Mouse (Mus musculus) spleen, postnatal 4 days (tissue): ENCODE measurements at regions not wholly inside any gene's neighbourhood (a gene's known extent, or its start where the extent isn't known, plus 50 kb on each side); places are given as distances from the start of the nearest gene placed in this dataset.

Experiments
- DNase-seq, 2 experiments: peaks; one replicate each; pipeline ENCODE4 v3.0.0; 2022; ENCODE audit warnings: low spot score in 2 of 2

DNA sequence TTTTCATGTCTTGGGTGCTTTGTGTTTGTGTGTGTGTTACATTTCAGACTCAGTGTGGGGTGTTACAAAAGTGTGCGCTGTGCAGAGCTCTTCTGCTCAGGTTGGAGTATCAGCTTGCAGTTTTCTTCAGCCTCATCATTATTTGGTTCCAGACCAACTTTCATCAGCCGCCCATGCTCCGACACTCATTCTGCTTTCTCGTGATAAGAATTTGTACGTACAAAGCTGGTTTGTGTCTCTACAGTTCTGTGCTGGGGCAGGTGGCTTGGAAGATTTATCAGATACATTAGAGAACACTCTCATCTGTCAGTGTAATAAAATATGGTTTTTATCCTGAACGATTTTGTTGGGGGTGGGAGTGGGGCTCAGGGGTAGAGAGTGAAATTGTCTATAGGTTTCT is 332.8 kb upstream of the Tnp1 start:
- no peak for DNase-seq

- no peak for DNase-seq
Measured at GRCm38 (mm10) chr1:73344587-73344986, 328.9 kb upstream of the Tnp1 start.

GRCm38 (mm10) chr1:73341911-73342310 is 326.2 kb upstream of the Tnp1 start:
- no peak for DNase-seq

DNA sequence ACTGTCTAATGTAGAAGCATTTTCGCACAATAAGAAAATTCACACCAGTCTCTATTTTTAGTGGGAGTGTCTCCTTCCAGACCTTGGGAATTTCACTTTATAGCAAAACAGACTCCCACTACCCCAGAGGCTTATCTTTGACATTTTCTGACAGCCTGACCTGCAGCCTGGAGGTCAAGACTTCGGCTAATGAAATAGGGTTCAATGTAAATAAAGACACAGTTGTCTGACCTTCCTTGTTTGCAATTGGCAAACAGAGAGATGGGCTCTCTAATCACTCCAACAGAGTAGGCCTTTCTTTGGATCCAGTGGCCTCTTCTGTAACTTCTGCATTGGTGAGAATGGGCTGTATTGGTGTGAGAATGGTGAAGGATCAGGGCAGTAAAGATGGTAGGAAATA is 321.7 kb upstream of the Tnp1 start:
- no peak for DNase-seq

- no peak for DNase-seq
Measured at GRCm38 (mm10) chr1:73309556-73309955, 293.8 kb upstream of the Tnp1 start.

DNA sequence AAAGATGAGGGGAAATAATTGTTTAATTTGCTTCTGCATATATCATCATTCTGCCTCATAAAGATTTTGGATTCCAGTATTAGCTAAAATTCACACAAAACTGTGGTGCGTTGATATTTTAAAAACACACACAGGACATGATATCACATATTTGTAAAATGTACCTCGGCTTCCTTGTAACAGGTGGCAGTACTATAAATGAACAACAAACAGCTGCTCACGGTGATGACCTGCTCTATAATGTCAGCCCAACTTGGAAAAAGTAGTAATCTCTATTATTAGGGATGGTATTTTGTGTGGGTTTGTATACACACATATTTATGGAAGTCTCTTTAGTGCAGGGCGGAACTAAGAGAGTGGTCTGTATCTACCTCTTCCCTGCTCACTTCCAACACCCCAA is 292.7 kb upstream of the Tnp1 start:
- no peak for DNase-seq

- no peak for DNase-seq
Measured at GRCm38 (mm10) chr1:73307194-73307593, 291.5 kb upstream of the Tnp1 start.

DNA sequence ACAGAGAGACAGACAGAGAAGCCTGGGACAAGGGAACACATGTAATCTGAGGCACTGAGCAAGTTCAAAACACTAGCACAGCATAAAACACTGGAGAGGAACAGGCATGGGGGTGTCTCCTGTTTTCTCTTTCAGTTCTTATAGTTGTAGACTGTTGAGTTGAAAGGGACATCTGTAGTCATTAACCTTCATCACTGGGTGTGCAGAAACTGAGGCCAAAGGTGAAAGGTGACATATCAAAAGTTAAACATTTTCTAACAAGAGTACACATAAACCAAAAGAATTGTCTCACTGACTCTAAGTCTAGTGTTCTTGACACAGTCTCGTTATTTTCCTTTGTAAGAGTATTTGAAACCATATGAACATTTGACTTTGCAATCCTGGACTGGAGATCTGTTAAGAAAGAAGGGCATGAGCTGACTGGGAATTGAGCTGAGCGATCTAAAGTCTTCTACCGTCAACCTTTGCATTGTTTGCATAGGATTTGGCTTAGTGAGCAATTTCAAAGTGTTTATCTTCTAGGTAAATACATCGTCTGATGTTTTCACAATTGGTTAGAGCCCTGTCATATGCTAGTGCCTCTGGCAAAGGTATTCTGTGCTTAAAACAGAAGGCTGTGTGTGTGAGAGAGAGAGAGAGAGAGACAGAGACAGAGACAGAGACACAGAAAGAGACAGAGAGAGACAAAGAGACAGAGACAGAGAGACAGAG is 284.4 kb upstream of the Tnp1 start:
- no peak for DNase-seq

DNA sequence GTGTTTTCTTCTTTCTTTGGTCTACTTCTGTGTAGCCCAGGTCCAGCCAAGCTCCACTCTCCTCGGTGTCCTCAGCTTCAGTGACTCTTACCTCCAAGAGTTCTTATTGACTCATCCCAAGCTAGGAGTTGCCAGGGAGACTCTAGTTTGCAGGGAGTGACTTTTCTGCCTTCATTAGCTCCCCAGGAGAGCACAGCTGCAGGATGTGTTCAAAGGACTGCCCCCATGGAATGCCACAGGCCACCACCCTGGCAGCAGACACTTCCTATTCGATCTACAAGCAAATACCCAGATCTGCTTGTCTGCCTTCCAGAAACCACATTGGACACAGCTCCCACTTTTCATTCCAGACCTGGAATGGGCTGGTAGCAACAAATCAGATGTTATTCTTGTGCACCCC is 269.6 kb upstream of the Tnp1 start:
- no peak for DNase-seq

DNA sequence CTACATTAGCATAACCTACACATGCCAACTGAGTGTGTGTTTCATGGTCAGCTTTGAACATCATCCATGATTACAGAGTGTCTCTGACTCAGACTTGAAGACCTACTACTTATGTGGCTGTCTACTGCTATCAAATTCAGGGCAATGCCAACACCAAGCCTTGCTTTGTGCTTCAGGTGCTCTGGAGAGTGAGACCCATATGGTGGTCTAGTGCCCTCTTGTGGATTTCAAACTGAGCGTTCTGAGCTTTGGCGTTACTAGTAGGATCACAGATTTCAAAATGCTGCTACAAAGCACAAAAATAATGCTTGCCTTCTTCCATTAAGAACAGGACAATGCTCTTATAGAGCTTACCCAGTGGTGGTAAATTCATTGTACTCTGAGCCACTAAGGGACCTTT is 258.8 kb upstream of the Tnp1 start:
- no peak for DNase-seq

GRCm38 (mm10) chr1:73270787-73271391 is 255.2 kb upstream of the Tnp1 start:
- no peak for DNase-seq

GRCm38 (mm10) chr1:73269051-73269755 is 253.5 kb upstream of the Tnp1 start:
- DNase-seq, result no peak

DNA sequence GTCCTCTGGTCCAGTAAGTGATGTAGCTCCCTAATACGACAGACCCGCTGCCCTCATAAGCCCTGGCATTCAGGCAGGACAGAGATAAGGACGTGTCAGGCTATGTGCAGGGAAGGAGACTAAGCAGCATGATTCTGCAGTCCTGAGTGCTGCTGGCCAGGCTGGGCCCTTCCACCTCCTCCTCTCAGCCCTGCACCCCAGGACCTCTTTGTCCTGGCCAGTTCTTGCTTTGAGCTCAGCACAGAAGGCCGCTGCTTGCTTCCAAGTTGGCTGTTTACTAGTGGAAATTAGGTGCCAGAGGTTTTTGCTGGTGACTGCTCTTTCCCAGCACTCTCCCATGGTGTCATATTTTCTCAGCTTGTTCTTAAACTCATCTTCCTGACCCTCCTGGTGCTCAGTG is 249.3 kb upstream of the Tnp1 start:
- DNase-seq, result no peak

DNA sequence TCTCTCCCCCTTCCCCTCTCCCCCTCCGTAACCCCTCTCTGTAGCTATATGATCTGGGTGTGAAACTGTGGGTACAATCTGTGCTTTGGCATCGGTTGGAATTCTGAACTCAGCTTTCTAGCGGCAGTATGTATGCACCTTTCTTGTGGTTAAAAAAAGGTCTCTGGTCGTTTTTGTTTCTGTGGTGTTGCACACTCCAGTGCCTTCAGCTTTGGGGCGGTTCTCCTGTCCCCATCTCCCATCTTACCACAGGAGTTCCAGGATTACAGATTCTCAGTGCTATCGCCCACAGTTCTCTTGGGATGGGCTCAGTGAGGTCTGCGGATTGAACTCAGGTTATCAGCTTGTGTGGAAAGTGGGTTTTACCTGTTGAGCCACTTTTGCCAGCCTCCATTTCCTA is 248.5 kb upstream of the Tnp1 start:
- DNase-seq, result no peak

- no peak for DNase-seq
Measured at GRCm38 (mm10) chr1:73259525-73260098, 243.9 kb upstream of the Tnp1 start.

GRCm38 (mm10) chr1:73257263-73257662 is 241.6 kb upstream of the Tnp1 start:
- DNase-seq, result no peak

- no peak for DNase-seq
Measured at GRCm38 (mm10) chr1:73251911-73252356, 236.2 kb upstream of the Tnp1 start.

DNA sequence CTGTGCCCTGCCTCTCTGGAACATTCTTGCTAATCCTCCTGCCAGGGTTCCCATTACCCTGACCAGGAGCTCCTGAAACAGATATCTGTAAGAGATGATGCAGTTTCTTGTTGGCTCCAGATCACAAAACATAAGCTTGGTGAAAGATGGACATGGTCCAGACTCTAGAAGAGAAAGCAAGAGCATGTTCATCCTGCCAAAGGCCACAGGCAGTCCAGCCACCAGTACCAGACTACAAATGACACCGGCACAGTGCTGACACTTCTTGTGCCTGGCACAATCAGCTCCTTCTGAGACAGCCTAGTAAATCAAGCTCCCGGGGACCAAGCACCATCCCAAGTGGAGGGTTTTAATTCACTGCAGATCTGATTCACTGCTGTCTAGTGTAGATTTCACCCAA is 228.3 kb upstream of the Tnp1 start:
- no peak for DNase-seq

DNA sequence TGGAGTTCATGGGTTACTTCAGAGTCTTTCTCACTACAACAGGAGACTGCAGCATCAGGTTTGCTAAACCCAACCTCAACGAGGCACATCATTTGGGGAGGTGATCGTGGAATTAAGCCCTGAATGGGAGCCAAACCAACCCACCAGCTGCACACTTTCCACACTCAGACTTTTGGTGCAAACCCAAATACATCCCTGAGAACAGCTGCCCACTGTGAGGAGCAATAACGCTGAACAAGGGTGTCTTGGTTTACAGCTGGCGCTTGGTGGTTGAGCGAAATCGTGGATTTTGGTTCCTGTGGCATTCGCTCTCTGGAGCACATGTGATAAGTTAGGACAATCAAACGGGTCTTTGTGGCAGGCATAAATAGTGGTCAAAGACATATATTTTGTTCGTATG is 226.6 kb upstream of the Tnp1 start:
- DNase-seq, result no peak

DNA sequence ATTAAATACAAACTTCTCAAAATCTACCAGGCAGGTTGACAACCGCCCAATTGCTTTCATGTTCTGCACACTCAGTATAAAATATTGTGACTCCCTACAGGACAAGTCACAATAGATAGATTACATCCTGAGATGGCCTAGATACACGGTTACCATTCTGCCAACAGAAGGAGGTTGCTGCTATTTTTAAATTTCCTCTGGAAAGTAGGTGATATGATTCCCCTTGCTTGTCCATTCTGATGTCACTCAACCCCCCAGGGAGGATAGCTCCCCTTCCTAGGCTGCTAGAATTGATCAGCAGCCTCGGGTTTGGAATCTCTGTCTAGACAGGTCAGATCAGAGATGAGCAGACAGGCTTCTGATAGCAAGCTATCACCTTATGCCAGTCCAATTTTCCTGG is 221.2 kb upstream of the Tnp1 start:
- no peak for DNase-seq

- DNase-seq, result no peak
Measured at GRCm38 (mm10) chr1:73233636-73234035, 217.9 kb upstream of the Tnp1 start.

DNA sequence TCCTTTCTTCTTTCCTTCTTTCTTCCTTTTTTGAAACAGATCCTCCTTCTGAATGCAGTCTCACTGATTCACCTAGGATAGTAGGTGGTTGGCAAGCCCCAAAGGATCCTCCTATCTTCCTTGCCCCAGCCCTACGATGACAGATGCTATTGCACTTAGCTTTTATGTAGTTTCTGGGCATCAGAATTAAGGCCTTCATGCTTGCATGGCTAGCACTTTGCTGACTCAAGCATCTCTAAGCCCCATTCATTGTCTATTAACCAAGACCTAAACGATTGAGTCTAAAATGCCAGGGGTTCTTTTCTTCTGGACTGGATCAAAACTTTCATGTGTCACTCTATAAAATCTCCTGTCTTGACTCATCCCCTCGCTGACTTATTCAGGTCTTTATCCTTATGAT is 217.3 kb upstream of the Tnp1 start:
- no peak for DNase-seq

DNA sequence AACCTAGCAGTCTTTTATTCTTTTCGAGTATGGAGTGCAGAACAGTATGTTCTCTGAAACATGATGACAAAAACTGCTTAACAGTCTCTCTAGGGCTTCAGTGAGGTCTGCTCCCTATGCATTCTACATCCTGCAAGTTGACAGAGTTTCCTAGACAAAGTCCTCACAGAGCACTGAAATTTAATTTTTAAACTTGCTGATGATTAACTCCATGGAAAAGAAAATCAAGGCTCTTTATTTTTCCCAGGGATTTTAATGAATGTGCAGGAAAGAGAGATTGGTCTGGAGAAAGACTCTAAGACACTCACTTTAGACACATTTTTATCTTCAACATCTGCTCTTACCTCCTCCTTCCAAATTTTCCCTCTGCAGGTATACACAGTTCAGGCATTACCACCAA is 214.9 kb upstream of the Tnp1 start:
- no peak for DNase-seq
